Mouse (Mus musculus) v-Abl transformed pro-B cells (cell line): ENCODE data around the gene Polr3b.

Experiments used
- in situ Hi-C, 2 experiments: fragments of 400-800 bp; cut with MboI; formaldehyde crosslinking; loops; one replicate each; pipeline ENCODE4 v1.15.1; 2025; ENCODE audit not compliant: unreplicated experiment in 2 of 2

The Polr3b gene

GRCm38 (mm10) chr10:84621826-84622790 is at the start of gene Polr3b:
Polr3b (plus strand) TSS chr10:84622292.
- in situ Hi-C loops = loop anchor here (25.0 kb wide), 3 partner anchors 110 to 1035 kb away; no protein-coding TSS in a partner anchor

GRCm38 (mm10) chr10:84573671-84574420 is 48.2 kb upstream of the Polr3b start:
- in situ Hi-C loops = no loop called here

- in situ Hi-C loops = no loop called here
These were observed 46.1 kb upstream of the Polr3b start for GRCm38 (mm10) chr10:84576029-84576394.

GRCm38 (mm10) chr10:84576395-84577070 is 45.6 kb upstream of the Polr3b start, which contains the start of gene Tcp11l2:
Tcp11l2 (plus strand) TSS chr10:84576626.
- in situ Hi-C loops = no loop called here

- in situ Hi-C loops = no loop called here
These were observed 44.9 kb upstream of the Polr3b start for GRCm38 (mm10) chr10:84577071-84577727.

- in situ Hi-C loops = no loop called here
These were observed 43.4 kb upstream of the Polr3b start for GRCm38 (mm10) chr10:84578738-84579137.

- in situ Hi-C loops = no loop called here
These were observed 42.6 kb upstream of the Polr3b start for GRCm38 (mm10) chr10:84579527-84579926.

GRCm38 (mm10) chr10:84581191-84581590 is 40.9 kb upstream of the Polr3b start:
- in situ Hi-C loops = no loop called here

GRCm38 (mm10) chr10:84582236-84582635 is 39.9 kb upstream of the Polr3b start:
- in situ Hi-C loops = no loop called here

- in situ Hi-C loops = no loop called here
These were observed 37.4 kb upstream of the Polr3b start for GRCm38 (mm10) chr10:84584451-84585293.

- in situ Hi-C loops = no loop called here
These were observed 36.8 kb upstream of the Polr3b start for GRCm38 (mm10) chr10:84585294-84585650.

GRCm38 (mm10) chr10:84590956-84591355 is 31.1 kb upstream of the Polr3b start:
- in situ Hi-C loops = no loop called here

- in situ Hi-C loops = no loop called here
These were observed 30.4 kb upstream of the Polr3b start for GRCm38 (mm10) chr10:84591640-84592148.

- in situ Hi-C loops = no loop called here
These were observed 29.3 kb upstream of the Polr3b start for GRCm38 (mm10) chr10:84592745-84593144.

GRCm38 (mm10) chr10:84597127-84597785 is 24.8 kb upstream of the Polr3b start:
- in situ Hi-C loops = no loop called here

- in situ Hi-C loops = no loop called here
These were observed 23.9 kb upstream of the Polr3b start for GRCm38 (mm10) chr10:84598172-84598571.

GRCm38 (mm10) chr10:84600136-84600535 is 22.0 kb upstream of the Polr3b start:
- in situ Hi-C loops = loop anchor here (25.0 kb wide), 3 partner anchors 88 to 1013 kb away; no protein-coding TSS in a partner anchor

GRCm38 (mm10) chr10:84604335-84604734 is 17.8 kb upstream of the Polr3b start:
- in situ Hi-C loops = loop anchor here (25.0 kb wide), 3 partner anchors 92 to 1017 kb away; no protein-coding TSS in a partner anchor
